Mouse (Mus musculus): Measurements from ENCODE around the gene Jrkl.

Gene Jrkl

GRCm38 (mm10) chr9:13245481-13245880 is at the start of gene Jrkl:
Gene Jrkl, minus strand, starts transcription at chr9:13245829.
- DNase-seq, result peak; percentile 46

DNA sequence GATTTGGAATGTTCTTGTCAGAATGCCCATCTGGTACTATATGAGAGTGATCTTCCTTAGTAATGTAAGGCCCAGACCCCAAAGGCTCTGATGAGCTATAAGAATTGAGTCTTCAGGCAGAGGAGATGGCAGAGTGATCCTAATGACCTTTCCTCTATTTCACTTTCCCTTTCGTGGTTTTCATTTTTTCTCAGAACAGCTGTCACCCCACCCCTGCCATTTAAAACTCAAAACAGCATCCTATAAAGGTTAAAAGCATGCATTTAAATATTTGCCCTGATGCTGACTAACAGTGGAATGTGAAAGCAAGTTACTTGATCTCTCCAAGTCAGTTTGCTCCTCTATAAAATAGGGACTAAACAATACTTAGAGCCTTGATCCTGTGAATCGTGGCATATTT is 41.9 kb upstream of the Jrkl start:
- DNase-seq, result no peak

DNA sequence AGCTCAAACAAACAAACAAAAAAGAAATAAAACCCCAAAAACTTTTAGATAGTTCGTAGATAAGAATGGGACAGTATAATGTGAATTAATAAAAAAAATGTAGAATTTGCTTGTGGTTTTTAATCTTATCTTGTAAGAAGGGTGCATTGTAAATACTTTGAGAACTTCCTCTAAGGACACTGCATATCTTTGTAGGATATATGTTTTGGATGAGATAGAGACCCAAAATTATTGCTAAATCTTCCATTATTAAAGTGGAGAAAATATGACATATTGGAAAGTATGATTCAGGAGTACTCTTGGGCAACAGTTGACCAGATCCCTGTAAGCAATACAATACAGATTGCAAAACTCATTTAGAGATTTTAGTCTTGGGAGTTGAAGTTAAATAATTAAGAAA is 27.6 kb upstream of the Jrkl start:
- no peak for DNase-seq

GRCm38 (mm10) chr9:13260980-13261379 is 15.4 kb upstream of the Jrkl start:
- DNase-seq, result no peak

- DNase-seq, result no peak
These were observed 12.5 kb upstream of the Jrkl start for GRCm38 (mm10) chr9:13258173-13258572.

DNA sequence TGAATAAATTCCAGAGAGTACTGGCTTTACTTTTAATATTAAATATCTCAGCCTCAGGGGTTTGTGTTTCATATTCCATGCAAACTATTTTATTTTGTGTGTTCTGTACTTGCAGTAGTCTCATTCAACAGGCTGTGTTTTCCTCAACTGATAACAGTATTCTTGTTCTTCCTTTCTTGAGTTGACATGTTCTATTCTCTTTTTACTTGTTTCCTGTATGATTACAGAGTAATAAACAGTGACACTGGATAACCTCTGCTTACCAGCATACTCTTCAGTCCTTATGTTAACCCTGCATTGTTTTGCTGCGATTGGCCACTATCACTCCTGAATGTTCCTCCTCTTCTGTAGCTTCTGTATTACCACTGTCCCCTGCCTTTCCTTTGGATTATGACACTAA is 11.1 kb upstream of the Jrkl start:
- DNase-seq, result no peak

DNA sequence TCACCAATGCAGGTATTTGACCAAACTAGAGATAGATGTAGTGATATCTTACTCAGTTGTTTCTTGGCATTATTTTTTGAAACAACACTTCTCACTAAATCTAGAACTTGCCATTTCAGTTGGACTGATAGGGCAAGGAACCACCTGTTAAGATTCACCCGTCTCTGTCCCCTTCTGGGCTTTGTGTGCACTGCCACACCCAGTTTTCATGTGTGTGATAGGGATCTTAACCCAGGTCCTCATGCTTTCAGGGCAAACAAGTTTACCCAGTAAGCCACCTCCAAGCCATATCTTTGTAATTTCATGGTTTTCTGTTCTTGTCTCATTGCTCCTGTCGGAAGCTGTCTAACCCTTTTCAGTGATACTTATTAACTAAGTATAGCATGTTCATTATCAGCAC is 5.6 kb upstream of the Jrkl start:
- no peak for DNase-seq

DNA sequence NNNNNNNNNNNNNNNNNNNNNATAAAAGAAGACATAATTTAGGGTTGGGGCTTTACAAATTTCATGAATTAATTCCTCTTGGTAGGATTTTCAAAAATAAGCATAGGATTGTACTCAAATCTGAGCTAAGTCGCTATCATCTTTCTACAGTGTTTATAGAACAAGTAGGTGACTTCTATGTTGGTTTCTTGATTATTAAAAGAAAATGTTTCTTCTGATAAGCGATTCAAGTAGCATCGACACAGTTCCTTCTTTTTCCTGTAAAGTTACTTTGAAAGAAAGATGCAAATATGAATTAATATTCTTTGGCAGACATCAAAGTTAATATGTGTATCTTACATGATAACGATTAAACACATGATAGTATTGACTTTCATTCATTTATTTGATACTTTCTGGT is 2.5 kb upstream of the Jrkl start:
- DNase-seq, result no peak

DNA sequence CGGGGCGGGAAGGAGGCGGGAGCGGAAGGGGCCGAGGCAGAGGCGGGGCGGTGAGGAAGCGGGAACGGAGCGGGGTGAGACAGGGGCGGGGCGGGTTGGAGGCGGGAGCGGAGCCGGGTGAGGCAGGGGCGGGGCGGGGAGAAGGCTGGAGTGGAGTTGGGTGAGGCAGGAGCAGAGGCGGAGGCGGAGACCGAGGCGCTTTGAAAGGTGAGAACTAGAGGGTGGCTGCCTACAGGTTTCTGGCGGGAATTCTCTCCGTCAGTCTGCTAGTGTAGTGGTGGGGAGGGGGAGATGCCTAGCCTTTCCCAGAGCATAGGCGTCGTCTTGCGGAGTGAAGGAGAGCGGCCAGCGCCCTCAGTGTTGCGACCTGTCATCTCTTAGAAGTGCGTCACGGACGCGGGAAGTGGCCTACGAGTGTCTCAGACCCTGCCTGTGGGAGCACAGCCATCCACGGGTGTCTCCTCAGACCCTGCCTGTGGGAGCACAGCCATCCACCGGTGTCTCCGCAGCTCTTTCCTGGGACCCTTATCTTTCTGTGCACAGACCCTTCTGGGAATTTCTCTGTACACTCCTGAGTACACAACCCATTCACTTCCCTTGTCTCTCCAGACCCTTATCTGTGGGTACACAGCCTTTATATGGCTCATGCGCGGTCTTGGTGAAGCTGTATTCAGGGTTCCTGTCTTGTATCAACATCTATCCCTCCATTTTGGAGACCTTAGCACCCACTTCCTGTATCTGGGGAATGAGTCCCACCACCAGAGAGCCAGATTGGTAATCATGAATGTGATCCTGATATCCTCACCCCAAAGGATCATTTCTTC is 1.4 kb upstream of the Jrkl start, which contains the start of gene Ccdc82:
Ccdc82 (plus strand) TSS at position 141 of the 824 bp plus-strand sequence.
- peak; percentile 89 for DNase-seq

- no peak for DNase-seq
These were observed 3.3 kb downstream of the Jrkl start for GRCm38 (mm10) chr9:13242321-13242720.

DNA sequence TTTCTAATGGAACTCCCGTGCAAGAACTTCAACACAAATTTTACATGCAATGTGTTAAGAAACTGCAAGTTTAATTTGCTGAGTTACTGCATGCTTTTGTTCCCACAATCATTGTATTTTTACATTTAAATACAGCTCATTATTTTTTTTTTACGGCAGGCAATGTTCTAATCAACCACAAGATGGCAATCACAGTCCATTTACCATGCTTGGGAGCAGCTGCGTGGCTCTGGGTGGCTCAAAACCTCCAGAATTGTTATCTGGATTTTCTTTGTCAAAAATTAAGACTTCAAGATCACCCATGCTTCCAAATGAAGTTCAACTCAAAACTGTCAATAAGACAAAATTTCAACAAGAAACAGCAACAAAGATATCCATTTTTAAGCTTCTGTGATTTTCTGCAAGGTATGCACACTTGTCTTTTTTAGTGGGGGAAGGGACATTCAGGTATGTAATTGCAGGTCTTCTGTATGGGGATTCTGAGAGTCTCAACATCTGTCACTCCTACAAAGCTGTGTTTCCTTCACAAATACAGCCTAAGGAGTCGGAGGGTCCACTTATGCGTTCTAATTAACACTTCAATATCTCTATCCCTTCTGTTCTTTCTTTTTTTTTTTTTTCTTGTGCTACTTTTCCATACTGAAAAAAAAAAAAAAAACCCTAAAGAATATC is 13.9 kb downstream of the Jrkl start:
- DNase-seq, result peak; percentile 39

GRCm38 (mm10) chr9:13230553-13230952 is 15.1 kb downstream of the Jrkl start:
- DNase-seq, result no peak

- no peak for DNase-seq
These were observed 19.8 kb downstream of the Jrkl start for GRCm38 (mm10) chr9:13225872-13226271.

DNA sequence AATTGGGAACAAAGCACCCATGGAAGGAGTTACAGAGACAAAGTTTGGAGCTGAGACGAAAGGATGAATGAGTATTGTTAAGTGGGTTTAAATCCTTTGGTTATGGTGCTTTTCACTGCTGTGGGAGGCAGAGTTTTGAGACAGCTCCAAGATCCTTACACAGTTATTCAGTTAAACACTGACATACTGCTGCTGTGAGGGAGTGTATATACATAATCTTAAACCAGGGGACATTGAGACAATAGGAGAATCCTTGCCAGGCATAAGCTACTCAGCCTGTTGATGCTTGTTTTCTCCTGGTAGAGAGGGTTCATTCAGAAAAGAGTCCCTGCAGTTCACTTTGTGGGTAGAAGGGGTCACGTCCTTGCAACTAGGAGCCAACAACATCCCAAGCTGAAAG is 39.3 kb downstream of the Jrkl start:
- no peak for DNase-seq

DNA sequence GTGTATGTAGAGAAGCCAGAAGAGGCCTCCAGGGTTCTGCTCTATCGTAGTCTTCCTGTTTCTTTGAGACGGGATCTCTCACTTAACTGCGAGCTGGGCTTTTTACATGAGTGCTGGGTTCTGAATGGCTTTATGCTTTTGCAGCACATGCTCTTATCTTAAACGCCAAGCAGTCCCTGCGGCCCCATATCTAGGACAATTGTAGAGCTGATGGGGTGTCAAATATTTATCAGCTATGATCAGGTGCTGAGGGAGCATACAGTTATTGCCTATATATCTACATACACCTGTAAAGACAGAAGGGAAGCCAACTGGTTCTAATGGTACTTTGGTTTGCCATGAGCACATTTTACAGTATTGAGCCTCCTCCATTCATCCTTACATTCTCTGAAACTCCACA is 41.9 kb downstream of the Jrkl start:
- no peak for DNase-seq

DNA sequence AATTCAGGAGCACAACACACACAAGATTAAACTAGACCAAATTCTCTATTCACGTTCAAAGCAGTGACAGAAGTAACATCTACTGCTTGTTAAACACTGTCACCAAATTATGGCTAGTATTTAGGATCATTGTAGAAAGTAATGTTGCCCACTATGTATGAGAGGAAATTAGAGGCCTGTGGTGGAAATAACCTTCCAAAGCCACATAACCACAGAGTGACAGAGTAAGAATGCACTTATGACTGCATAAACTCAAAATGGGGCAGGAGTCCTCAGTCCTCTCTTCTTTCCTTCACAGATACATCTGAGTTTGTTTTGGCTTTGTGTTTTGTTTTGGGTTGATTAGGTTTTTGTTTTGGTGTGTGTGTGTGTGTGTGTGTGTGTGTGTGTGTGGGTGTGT is 42.5 kb downstream of the Jrkl start:
- no peak for DNase-seq

DNA sequence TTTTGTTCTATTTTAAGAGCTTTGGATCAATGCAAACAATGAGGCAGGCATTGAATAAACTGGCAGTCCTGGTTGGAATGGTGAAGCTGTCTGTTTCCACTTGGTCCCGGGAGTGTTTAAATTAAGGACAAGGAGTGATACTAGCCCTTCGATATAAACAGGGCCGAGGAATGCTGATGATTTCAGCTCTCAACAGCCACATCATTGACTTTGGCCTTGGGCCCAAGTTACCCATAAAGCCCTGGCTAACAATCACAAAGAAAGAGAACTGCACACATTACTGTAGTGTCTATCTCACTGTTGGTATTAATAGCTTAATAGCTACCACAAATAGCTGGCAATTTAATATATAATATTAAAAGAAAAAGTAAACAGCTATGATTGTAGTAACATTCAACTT is 45.5 kb downstream of the Jrkl start:
- no peak for DNase-seq

DNA sequence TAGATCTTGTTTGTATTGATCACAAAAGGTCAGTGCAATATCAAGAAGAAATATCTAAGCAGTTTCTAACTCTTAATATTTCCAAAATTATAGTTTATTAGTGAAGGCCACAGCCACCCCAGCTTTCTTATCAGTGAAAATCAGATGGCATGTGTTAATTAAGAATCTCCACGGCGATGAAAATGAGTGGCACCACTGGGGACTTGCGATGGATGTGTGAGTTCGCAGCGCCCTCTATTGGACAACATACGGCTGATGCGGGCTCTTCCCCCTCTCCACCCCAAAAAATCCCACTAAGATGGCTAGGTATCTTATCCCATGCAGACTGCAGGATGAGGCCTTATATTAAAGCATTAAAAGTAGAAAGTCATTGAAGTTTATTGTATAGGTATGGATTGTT is 49.9 kb downstream of the Jrkl start:
- peak; percentile 8 for DNase-seq

GRCm38 (mm10) chr9:13195268-13195667 is 50.4 kb downstream of the Jrkl start:
- peak; percentile 41 for DNase-seq

DNA sequence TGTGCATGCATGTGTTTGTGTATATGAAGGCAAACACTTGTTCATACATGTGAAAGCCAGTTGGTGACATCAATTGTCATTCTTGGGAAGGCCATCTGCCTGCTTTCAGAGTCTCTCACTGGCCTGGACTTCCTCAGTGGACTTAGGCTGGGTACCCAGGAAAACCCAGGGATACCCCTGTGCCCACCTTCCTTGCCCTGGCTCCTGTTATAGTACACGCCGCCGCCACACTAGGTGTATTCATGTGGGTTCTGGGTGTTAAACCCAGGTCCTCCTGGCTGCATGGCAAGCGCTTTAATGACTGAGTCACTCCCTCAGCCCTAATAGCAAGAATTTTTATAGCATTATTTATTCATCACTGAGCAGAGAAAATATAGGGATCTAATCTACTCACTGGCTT is 51.0 kb downstream of the Jrkl start:
- DNase-seq, result no peak
